Mouse (Mus musculus) gastrocnemius, postnatal 36 days (tissue): Measurements from ENCODE around the gene Znrf3. TPM values are rescaled to one million over a fixed set of nuclear protein-coding genes. Genes with fewer than 3 reads are reported as not detected.
"Not testable (repeated sequence)": the region's sequence is repeated elsewhere in the genome, so short reads cannot be mapped to it uniquely, and the experiment has no call there.

Experiments used
- DNase-seq, 2 experiments: peaks; one replicate each; pipeline ENCODE4 v3.0.0; 2022
- intact Hi-C: fragments of 180-260 bp; cut with DNase I; formaldehyde crosslinking; loops from one replicate; pipeline ENCODE4 v1.15.1; 2025
- long read RNA-seq, 2 experiments: library from polyadenylated mRNA; stranded (forward); transcript quantifications; one replicate each; pipeline ENCODE4 v2.0.0; 2021
- total RNA-seq, 2 experiments: library from RNA; stranded (reverse); gene quantifications; 2 replicates each; pipeline ENCODE4 v1.2.3; 2021

Znrf3 gene
- 1 to 10 TPM; 4.3 to 6.9 TPM for total RNA-seq
- long read RNA-seq, experiment 1, partial matches to known transcripts: 0 of 2 reads
- long read RNA-seq, experiment 1, other reads (novel, unspliced or antisense): 2 of 2 reads
- long read RNA-seq, experiment 2, partial matches to known transcripts: 2 of 2 reads
- long read RNA-seq, experiment 2, other reads (novel, unspliced or antisense): 0 of 2 reads

GRCm38 (mm10) chr11:5444599-5445451 lies at the start of gene Znrf3:
TSS of gene Znrf3 (minus strand) at chr11:5444847.
- intact Hi-C loops: no loop called here
- DNase-seq: peak; percentile 90 to 94

- intact Hi-C loops: no loop called here
- DNase-seq: no peak
Observed at GRCm38 (mm10) chr11:5493869-5494268, 49.2 kb upstream of the Znrf3 start.

- no peak for DNase-seq
- intact Hi-C loops: no loop called here
Observed at GRCm38 (mm10) chr11:5491912-5492311, 47.3 kb upstream of the Znrf3 start.

- DNase-seq: no peak
- intact Hi-C loops: no loop called here
Observed at GRCm38 (mm10) chr11:5490989-5491656, 46.5 kb upstream of the Znrf3 start.

- not testable (repeated sequence) for DNase-seq
- intact Hi-C loops: loop anchor here (2.0 to 10.0 kb wide), 3 partner anchors 29 to 405 kb away; partner anchors contain the start of genes Dbnl and Myl7
Observed at GRCm38 (mm10) chr11:5489433-5489832, 44.8 kb upstream of the Znrf3 start.

- intact Hi-C loops: loop anchor here (1.0 to 10.0 kb wide), 4 partner anchors 143 to 409 kb away; partner anchors contain the start of genes Dbnl and Myl7
- DNase-seq: peak; percentile 72 to 79
Observed at GRCm38 (mm10) chr11:5485193-5486011, 40.8 kb upstream of the Znrf3 start.

- intact Hi-C loops: loop anchor here (10.0 kb wide), 1 partner anchor 412 kb away; the partner anchor contains the start of gene Myl7
- DNase-seq: no peak
Observed at GRCm38 (mm10) chr11:5482581-5482980, 37.9 kb upstream of the Znrf3 start.

GRCm38 (mm10) chr11:5478831-5479230 lies 34.2 kb upstream of the Znrf3 start:
- DNase-seq: no peak
- intact Hi-C loops: no loop called here

- intact Hi-C loops: no loop called here
- DNase-seq: no peak
Observed at GRCm38 (mm10) chr11:5478193-5478592, 33.5 kb upstream of the Znrf3 start.

- intact Hi-C loops: no loop called here
- DNase-seq: no peak
Observed at GRCm38 (mm10) chr11:5476806-5477205, 32.2 kb upstream of the Znrf3 start.

- intact Hi-C loops: not testable (repeated sequence)
Observed at GRCm38 (mm10) chr11:5475556-5476118, 31.0 kb upstream of the Znrf3 start.

GRCm38 (mm10) chr11:5474130-5474529 lies 29.5 kb upstream of the Znrf3 start:
- intact Hi-C loops: loop anchor here (1.0 to 5.0 kb wide), 3 partner anchors 184 to 357 kb away; no protein-coding TSS in a partner anchor
- DNase-seq: peak in 1 of 2 experiments; percentile 42

More at GRCm38 (mm10) chr11:5475556-5476118, 31.0 kb upstream of the Znrf3 start:
- not testable (repeated sequence) for DNase-seq

GRCm38 (mm10) chr11:5470055-5470454 lies 25.4 kb upstream of the Znrf3 start:
- intact Hi-C loops: loop anchor here (5.0 kb wide), 2 partner anchors 293 to 353 kb away; no protein-coding TSS in a partner anchor

GRCm38 (mm10) chr11:5469084-5469483 lies 24.4 kb upstream of the Znrf3 start:
- intact Hi-C loops: no loop called here
- DNase-seq: no peak

More at GRCm38 (mm10) chr11:5470055-5470454, 25.4 kb upstream of the Znrf3 start:
- no peak for DNase-seq

GRCm38 (mm10) chr11:5468471-5468870 lies 23.8 kb upstream of the Znrf3 start:
- no peak for DNase-seq
- intact Hi-C loops: no loop called here

GRCm38 (mm10) chr11:5451923-5452322 lies 7.3 kb upstream of the Znrf3 start:
- intact Hi-C loops: loop anchor here (5.0 kb wide), 1 partner anchor 160 kb away; no protein-coding TSS in a partner anchor
- no peak for DNase-seq

GRCm38 (mm10) chr11:5451341-5451740 lies 6.7 kb upstream of the Znrf3 start:
- no peak for DNase-seq
- intact Hi-C loops: loop anchor here (5.0 kb wide), 1 partner anchor 159 kb away; no protein-coding TSS in a partner anchor

- no peak for DNase-seq
- intact Hi-C loops: loop anchor here (5.0 kb wide), 1 partner anchor 158 kb away; no protein-coding TSS in a partner anchor
Observed at GRCm38 (mm10) chr11:5450701-5451100, 6.1 kb upstream of the Znrf3 start.

- intact Hi-C loops: no loop called here
- no peak for DNase-seq
Observed at GRCm38 (mm10) chr11:5445452-5445953, 856 bp upstream of the Znrf3 start.
